Mouse (Mus musculus): Measurements from ENCODE around the gene Slc10a7. TPM values are rescaled to one million over a fixed set of nuclear protein-coding genes. Genes with fewer than 3 reads are reported as not detected.
A peak's percentile ranks its signal among the peaks of the same experiment; 100 is the strongest.

The Slc10a7 gene
- polyA plus RNA-seq, 1 experiment: 14.2 TPM

DNA sequence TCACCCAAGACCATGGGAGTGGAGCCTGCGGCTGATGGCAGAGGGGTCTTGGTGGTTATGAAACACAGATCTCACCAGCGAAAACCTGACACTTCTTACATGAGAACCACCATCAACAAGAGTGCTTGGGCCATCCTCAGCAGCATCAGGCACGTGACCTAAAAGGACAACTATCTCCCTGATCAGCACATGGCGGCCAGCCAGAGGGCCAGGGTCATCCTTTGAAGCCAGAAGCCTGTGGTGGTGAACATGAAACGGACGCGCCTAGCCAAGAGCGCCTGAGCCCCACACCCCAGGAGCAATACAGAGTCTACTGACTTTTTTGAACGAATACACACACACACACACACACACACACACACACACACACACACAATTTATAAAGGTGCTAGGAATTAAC, 95.3 kb downstream of the Slc10a7 start:
- Histone ChIP-seq H3K4me3 (ENCODE audit: insufficient read depth, low read length) (no peak overlapping the region), H3K4me1 (ENCODE audit: control insufficient read depth, insufficient read depth, low read length) (no peaks in the 10 kb centered on the region), H3K27ac (ENCODE audit: insufficient read depth, low read depth, low read length) (no peak overlapping the region)
- TF ChIP-seq CTCF (IDR thresholded peaks at IDR 0.05; ENCODE audit: low read depth, low read length) (no peak), POLR2A (IDR thresholded peaks at IDR 0.05; ENCODE audit: borderline replicate concordance, low read depth, low read length) (no peak)

GRCm38 (mm10) chr8:78609301-78609700, 100.2 kb downstream of the Slc10a7 start:
- TF ChIP-seq CTCF (IDR thresholded peaks at IDR 0.05; ENCODE audit: low read depth, low read length): no peak
- TF ChIP-seq POLR2A (IDR thresholded peaks at IDR 0.05; ENCODE audit: borderline replicate concordance, low read depth, low read length): no peak

GRCm38 (mm10) chr8:78611019-78611418, 101.9 kb downstream of the Slc10a7 start:
- no peaks in the 10 kb centered on the region for H3K4me1 ChIP-seq (ENCODE audit: control insufficient read depth, insufficient read depth, low read length)
- H3K4me3 ChIP-seq (ENCODE audit: insufficient read depth, low read length): no peak overlapping the region
- H3K27ac ChIP-seq (ENCODE audit: insufficient read depth, low read depth, low read length): no peak overlapping the region
- TF ChIP-seq POLR2A (IDR thresholded peaks at IDR 0.05; ENCODE audit: borderline replicate concordance, low read depth, low read length): no peak
- no peak for TF ChIP-seq CTCF (IDR thresholded peaks at IDR 0.05; ENCODE audit: low read depth, low read length)

More at GRCm38 (mm10) chr8:78609301-78609700, 100.2 kb downstream of the Slc10a7 start:
- Histone ChIP-seq H3K27ac (ENCODE audit: insufficient read depth, low read depth, low read length) (no peak overlapping the region), H3K4me1 (ENCODE audit: control insufficient read depth, insufficient read depth, low read length) (no peaks in the 10 kb centered on the region), H3K4me3 (ENCODE audit: insufficient read depth, low read length) (no peak overlapping the region)

DNA sequence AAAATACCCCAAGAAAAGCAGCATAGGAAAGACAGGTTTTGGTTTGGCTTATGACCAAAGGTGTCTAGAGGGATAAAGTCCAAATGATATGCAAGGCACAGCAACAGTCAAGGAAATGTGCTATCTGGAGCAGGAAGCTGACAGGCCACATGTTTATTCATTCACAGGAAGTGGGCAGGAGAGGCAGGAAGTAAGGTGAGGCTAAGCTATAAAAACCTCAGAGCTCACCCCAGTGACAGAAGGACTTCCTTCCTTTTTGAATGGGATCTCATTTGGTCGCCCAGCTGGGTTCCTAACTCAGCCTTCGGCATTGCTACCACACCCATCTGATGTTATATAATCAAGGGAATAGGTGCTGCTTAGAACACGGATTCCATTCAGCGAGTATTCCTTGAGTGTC, 113.2 kb downstream of the Slc10a7 start:
- peak overlapping the region; percentile 19; the same call in 1 of the 2 replicates for H3K27ac ChIP-seq (ENCODE audit: insufficient read depth, low read depth, low read length)
- no peak overlapping the region for H3K4me3 ChIP-seq (ENCODE audit: insufficient read depth, low read length)
- TF ChIP-seq CTCF (IDR thresholded peaks at IDR 0.05; ENCODE audit: low read depth, low read length): no peak
- no peak for TF ChIP-seq POLR2A (IDR thresholded peaks at IDR 0.05; ENCODE audit: borderline replicate concordance, low read depth, low read length)
- H3K4me1 ChIP-seq (ENCODE audit: control insufficient read depth, insufficient read depth, low read length): peaks cover 30% of the 10 kb centered on the region

DNA sequence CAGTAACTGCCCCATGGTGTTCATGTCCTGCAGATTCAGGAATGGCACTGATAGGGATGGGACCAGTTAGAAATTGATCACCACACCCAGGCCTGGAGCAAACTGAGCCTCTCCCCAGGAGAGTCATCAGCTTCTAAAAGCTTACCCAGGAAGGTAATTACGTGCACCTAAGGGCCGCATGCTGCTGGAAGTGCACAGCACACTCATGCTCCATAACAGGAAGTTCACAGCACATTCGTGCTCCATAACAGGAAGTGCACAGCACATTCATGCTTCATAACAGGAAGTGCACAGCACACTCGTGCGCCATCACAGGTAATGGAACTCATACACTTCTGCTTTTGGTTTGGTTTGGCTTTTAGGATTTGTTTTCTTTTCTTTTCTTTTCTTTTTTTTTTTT, 114.8 kb downstream of the Slc10a7 start:
- peak overlapping the region; percentile 30 for H3K27ac ChIP-seq (ENCODE audit: insufficient read depth, low read depth, low read length)
- H3K4me3 ChIP-seq (ENCODE audit: insufficient read depth, low read length): no peak overlapping the region
- no peak for TF ChIP-seq POLR2A (IDR thresholded peaks at IDR 0.05; ENCODE audit: borderline replicate concordance, low read depth, low read length)
- no peak for TF ChIP-seq CTCF (IDR thresholded peaks at IDR 0.05; ENCODE audit: low read depth, low read length)
- peaks cover 37% of the 10 kb centered on the region for H3K4me1 ChIP-seq (ENCODE audit: control insufficient read depth, insufficient read depth, low read length)

DNA sequence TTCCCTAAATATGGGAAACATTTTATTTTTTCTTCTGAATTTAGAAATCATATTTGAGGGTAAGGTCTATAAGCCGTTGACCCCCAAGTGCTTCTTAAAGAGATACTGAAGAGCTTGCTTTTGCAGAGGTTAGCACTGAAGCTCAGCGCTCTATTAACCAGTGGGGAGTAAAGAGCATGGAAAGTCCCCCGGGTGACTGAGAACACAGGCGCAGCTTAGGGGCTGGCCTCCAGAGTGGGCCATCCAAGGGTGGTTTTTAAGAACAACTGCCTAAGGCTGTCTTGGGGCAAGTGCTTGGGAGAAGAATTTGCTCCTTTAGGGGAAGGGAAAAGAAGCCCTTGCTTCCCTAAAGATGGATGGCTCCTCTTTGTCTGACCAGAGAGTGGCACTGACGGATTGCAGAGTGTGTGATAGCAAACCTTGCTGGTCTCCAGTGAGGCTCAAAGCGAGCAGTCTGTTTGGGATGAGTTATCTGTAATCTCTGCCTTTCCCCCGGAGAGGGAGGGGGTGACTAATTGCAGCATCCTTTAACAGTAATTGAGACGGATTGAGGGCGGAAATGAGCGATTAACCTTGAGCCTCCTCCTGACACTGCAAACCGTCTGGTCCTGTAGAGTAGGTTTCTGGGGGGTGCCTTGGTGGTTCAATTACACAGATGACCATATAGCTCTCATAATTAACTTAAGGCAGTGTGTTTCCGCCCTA, 115.7 kb downstream of the Slc10a7 start:
- Histone ChIP-seq H3K27ac (ENCODE audit: insufficient read depth, low read depth, low read length) (peak overlapping the region; percentile 24; the same call in 1 of the 2 replicates), H3K4me1 (ENCODE audit: control insufficient read depth, insufficient read depth, low read length) (peaks cover 40% of the 10 kb centered on the region), H3K4me3 (ENCODE audit: insufficient read depth, low read length) (no peak overlapping the region)
- TF ChIP-seq POLR2A (IDR thresholded peaks at IDR 0.05; ENCODE audit: borderline replicate concordance, low read depth, low read length): no peak
- no peak for TF ChIP-seq CTCF (IDR thresholded peaks at IDR 0.05; ENCODE audit: low read depth, low read length)

GRCm38 (mm10) chr8:78626632-78627031, 117.5 kb downstream of the Slc10a7 start:
- Histone ChIP-seq H3K27ac (ENCODE audit: insufficient read depth, low read depth, low read length) (peak overlapping the region; percentile 63), H3K4me3 (ENCODE audit: insufficient read depth, low read length) (no peak overlapping the region), H3K4me1 (ENCODE audit: control insufficient read depth, insufficient read depth, low read length) (peaks cover 51% of the 10 kb centered on the region)
- TF ChIP-seq POLR2A (IDR thresholded peaks at IDR 0.05; ENCODE audit: borderline replicate concordance, low read depth, low read length) (no peak), CTCF (IDR thresholded peaks at IDR 0.05; ENCODE audit: low read depth, low read length) (no peak)

DNA sequence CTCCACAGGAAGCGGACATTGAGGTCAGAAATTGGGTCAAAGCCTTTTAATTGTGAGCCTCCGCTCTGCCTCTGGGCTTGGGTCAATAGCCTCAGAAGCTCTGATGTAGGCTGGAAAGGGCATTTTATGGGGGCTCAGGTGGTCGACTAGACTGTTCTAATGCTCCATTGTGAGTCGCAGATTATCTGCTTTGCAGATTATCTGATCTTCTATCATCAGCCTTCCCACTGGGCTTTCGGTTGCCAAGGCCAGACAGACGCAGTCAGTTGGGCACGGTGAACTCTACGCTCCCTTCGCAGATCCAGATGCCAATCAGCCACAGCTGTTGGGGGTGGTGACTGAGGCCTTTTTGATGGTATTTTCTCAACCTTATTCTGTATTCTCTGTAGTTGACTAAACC, 118.6 kb downstream of the Slc10a7 start:
- Histone ChIP-seq H3K27ac (ENCODE audit: insufficient read depth, low read depth, low read length) (no peak overlapping the region), H3K4me3 (ENCODE audit: insufficient read depth, low read length) (no peak overlapping the region), H3K4me1 (ENCODE audit: control insufficient read depth, insufficient read depth, low read length) (peaks cover 46% of the 10 kb centered on the region)
- TF ChIP-seq POLR2A (IDR thresholded peaks at IDR 0.05; ENCODE audit: borderline replicate concordance, low read depth, low read length) (no peak), CTCF (IDR thresholded peaks at IDR 0.05; ENCODE audit: low read depth, low read length) (no peak)

DNA sequence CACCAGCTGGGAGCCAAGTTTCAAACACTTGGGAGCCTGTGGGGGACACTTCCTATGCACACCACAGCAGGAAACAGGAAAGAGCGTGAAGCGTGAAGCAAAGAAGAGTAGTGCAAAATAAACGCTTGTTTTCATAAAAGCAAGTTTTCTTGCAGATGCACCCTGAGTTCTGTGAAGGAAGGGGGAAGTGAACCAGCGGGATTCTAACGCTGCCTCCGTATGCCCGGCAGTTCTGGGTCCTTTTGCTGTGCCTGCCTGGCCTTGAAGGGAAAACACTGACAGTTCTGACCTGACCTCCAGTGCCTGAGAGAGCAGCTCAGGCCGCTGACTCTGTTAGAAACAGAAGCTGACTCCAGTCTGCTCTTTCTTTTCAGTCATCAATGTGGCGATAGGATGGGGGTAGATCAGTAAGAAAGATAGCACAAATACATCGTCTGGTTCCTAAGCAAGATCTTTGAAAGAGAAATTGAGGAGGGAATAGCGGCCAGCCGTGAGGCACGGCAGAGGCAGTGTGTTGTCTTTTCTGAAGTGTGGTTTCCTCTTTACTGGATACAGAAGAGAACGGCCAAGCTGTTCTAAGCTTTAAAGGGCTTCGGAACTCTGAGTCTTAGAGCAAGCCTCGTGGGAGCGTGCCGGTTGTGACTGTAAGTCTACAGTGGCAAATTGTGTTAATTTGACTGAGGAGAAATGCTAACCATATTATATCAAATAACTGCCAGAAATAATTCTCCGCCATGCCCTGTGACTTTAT, 121.4 kb downstream of the Slc10a7 start:
- Histone ChIP-seq H3K4me1 (ENCODE audit: control insufficient read depth, insufficient read depth, low read length) (peaks cover 33% of the 10 kb centered on the region), H3K27ac (ENCODE audit: insufficient read depth, low read depth, low read length) (peak overlapping the region; percentile 49), H3K4me3 (ENCODE audit: insufficient read depth, low read length) (no peak overlapping the region)
- TF ChIP-seq POLR2A (IDR thresholded peaks at IDR 0.05; ENCODE audit: borderline replicate concordance, low read depth, low read length) (no peak), CTCF (IDR thresholded peaks at IDR 0.05; ENCODE audit: low read depth, low read length) (no peak)

DNA sequence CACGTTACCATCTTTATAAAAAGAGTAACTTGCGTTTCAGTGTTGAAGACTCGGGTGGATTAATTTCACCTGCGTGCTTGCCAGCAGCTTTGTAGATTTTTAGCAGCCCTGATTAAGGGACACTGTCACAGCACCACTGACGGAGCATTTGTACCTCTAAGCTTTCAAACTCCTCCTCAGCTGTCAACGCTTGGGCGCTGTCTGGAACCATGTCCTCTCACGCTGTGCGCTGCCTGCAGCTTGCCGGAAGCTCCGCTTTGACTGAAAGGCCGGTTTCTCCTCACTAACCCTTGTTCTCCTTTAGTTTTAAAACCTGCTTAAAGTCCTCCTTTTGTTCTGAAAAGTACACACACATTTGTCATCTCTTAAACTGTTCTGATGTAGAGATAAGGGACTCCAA, 123.9 kb downstream of the Slc10a7 start:
- Histone ChIP-seq H3K4me3 (ENCODE audit: insufficient read depth, low read length) (no peak overlapping the region), H3K4me1 (ENCODE audit: control insufficient read depth, insufficient read depth, low read length) (peaks cover 17% of the 10 kb centered on the region), H3K27ac (ENCODE audit: insufficient read depth, low read depth, low read length) (no peak overlapping the region)
- TF ChIP-seq POLR2A (IDR thresholded peaks at IDR 0.05; ENCODE audit: borderline replicate concordance, low read depth, low read length) (no peak), CTCF (IDR thresholded peaks at IDR 0.05; ENCODE audit: low read depth, low read length) (no peak)
